In the genomic region with DNA sequence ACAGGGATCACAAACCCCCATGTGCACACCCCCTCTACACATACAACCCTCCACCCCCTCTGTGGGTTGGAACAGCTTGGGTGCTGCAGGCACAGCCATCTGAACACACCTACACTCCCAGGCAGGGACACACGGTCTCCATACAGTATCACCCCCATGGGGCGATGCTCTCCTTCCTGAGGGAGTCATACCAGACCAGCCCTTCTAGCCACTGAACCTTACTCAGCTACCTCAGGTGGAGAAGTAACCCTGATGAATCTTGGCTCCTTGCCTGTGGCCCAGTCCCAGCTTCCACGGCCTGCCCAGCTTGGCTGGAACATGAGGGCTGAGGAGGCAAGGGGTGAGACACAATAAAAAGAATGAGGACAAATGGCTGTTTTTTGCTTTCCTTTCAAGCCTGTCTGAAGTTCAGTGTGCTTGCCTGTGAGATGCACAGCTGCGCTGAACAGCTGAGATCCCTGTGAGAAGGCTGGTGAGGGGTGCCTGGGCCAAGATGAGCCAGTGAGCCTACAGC, we compare ENCODE assay signal across 10 mouse cellular contexts. TPM values are rescaled to one million over a fixed set of nuclear protein-coding genes. Genes with fewer than 3 reads are reported as not detected.
DNase-seq lines count a peak whose midpoint lies in the region; ATAC-seq and TF ChIP-seq lines count a peak whose summit lies in the region.
"Had no signal": no experiment of that assay in that cellular context is flagged by ENCODE, and none has a peak within 500 bp of the region (broad histone marks: within the 10 kb centered on the region; RNA-seq: fewer than 3 reads in every experiment).

No protein-coding gene starts in this region.

- DNase-seq in brain, embryonic 14.5 days (ENCODE audit: low read depth) = peak; percentile 19
- peak; percentile 74 to 79 for DNase-seq in cerebellum, postnatal 36 days
- peak; percentile 68 to 75 for DNase-seq in left cerebral cortex, postnatal 36 days (ENCODE audit: low spot score in 2 of 2)
- no peak for DNase-seq in lung, postnatal 0 days (ENCODE audit: low spot score)

- no peak for TF ChIP-seq EP300 in lung, postnatal 0 days (IDR thresholded peaks at IDR 0.05)

- no peak overlapping the region for H3K4me2 ChIP-seq in intestine, embryonic 16.5 days (ENCODE audit: low read depth, low read length)
- H3K4me2 ChIP-seq in intestine, embryonic 15.5 days (replicated peaks) = no peak overlapping the region
- H3K4me2 ChIP-seq in lung, postnatal 0 days (replicated peaks; ENCODE audit: low read depth, low read length) = no peak overlapping the region
- no peak overlapping the region for H3K4me2 ChIP-seq in heart, embryonic 11.5 days

- H3K9ac ChIP-seq in intestine, embryonic 16.5 days (ENCODE audit: low read depth, low read length) = peak overlapping the region; percentile 32; the same call in 1 of the 2 replicates
- H3K9ac ChIP-seq in intestine, embryonic 15.5 days = no peak overlapping the region
- H3K9ac ChIP-seq in lung, postnatal 0 days (replicated peaks; ENCODE audit: low read depth) = no peak overlapping the region
- no peak overlapping the region for H3K9ac ChIP-seq in heart, embryonic 11.5 days (ENCODE audit: low read depth, low read length)

- TF ChIP-seq POLR2A in brain, embryonic 14.5 days (IDR thresholded peaks at IDR 0.05; ENCODE audit: borderline replicate concordance, extremely low read depth, insufficient read depth, insufficient read length, poor library complexity, severe bottlenecking) = no peak

- peaks cover 28% of the 10 kb centered on the region for H3K4me1 ChIP-seq in intestine, embryonic 16.5 days (ENCODE audit: control insufficient read depth, insufficient read depth, low read length)
- H3K4me1 ChIP-seq in intestine, embryonic 15.5 days (replicated peaks) = peaks cover 23% of the 10 kb centered on the region
- H3K4me1 ChIP-seq in lung, postnatal 0 days (ENCODE audit: insufficient read depth, low read depth, low read length) = peaks cover 11% of the 10 kb centered on the region
- H3K4me1 ChIP-seq in heart, embryonic 11.5 days (ENCODE audit: control insufficient read depth, insufficient read depth, low read length) = peaks cover 6% of the 10 kb centered on the region

- no peak overlapping the region for H3K4me3 ChIP-seq in intestine, embryonic 16.5 days (ENCODE audit: low read length)
- H3K4me3 ChIP-seq in intestine, embryonic 15.5 days (replicated peaks) = no peak overlapping the region
- no peak overlapping the region for H3K4me3 ChIP-seq in lung, postnatal 0 days (ENCODE audit: low read depth, low read length)
- no peak overlapping the region for H3K4me3 ChIP-seq in heart, embryonic 11.5 days (ENCODE audit: low read depth, low read length)

- intact Hi-C loops in left cerebral cortex, postnatal 36 days (cut with DNase I) = loop anchor here (5.0 kb wide), 1 partner anchor 408 kb away; the partner anchor contains the start of gene Ube2g1

- peaks cover 3% of the 10 kb centered on the region; the same call in 1 of the 2 replicates for H3K27me3 ChIP-seq in intestine, embryonic 16.5 days (replicated peaks; ENCODE audit: control insufficient read depth, insufficient read depth, low read length)
- peaks cover 7% of the 10 kb centered on the region; the same call in 1 of the 2 replicates for H3K27me3 ChIP-seq in intestine, embryonic 15.5 days (replicated peaks)
- no peaks in the 10 kb centered on the region for H3K27me3 ChIP-seq in lung, postnatal 0 days (replicated peaks; ENCODE audit: insufficient read depth, low read length)
- H3K27me3 ChIP-seq in heart, embryonic 11.5 days (ENCODE audit: control insufficient read depth, insufficient read depth, low read length) = peaks cover 30% of the 10 kb centered on the region

- H3K27ac ChIP-seq in intestine, embryonic 16.5 days (ENCODE audit: low read length) = no peak overlapping the region
- no peak overlapping the region for H3K27ac ChIP-seq in intestine, embryonic 15.5 days
- H3K27ac ChIP-seq in lung, postnatal 0 days (ENCODE audit: low read length) = no peak overlapping the region
- no peak overlapping the region for H3K27ac ChIP-seq in heart, embryonic 11.5 days (ENCODE audit: low read depth, low read length)
- H3K27ac ChIP-seq: kidney, postnatal 0 days had no signal

- 80% methylated on average over 4 of the region's 4 CpGs for WGBS in intestine, embryonic 16.5 days
- WGBS in intestine, embryonic 15.5 days = 78% methylated on average over 4 of the region's 4 CpGs
- 72% methylated on average over 4 of the region's 4 CpGs for WGBS in lung, postnatal 0 days
- 80% methylated on average over 4 of the region's 4 CpGs for WGBS in heart, embryonic 11.5 days (ENCODE audit: insufficient replicate concordance)

- no peaks in the 10 kb centered on the region for H3K9me3 ChIP-seq in intestine, embryonic 16.5 days (ENCODE audit: control insufficient read depth, low read length)
- H3K9me3 ChIP-seq in intestine, embryonic 15.5 days = no peaks in the 10 kb centered on the region
- H3K9me3 ChIP-seq in lung, postnatal 0 days (ENCODE audit: low read length) = no peaks in the 10 kb centered on the region
- H3K9me3 ChIP-seq in heart, embryonic 11.5 days (replicated peaks; ENCODE audit: control insufficient read depth, low read length) = no peaks in the 10 kb centered on the region
- H3K9me3 ChIP-seq: G1E had no signal

- ATAC-seq in intestine, embryonic 16.5 days = no peak
- ATAC-seq in intestine, embryonic 15.5 days = no peak
- ATAC-seq in CD4-positive, CD25-positive, alpha-beta regulatory T cell, adult 4 months = no peak
- no peak for ATAC-seq in lung, postnatal 0 days
- ATAC-seq in heart, embryonic 11.5 days (replicated peaks; ENCODE audit: insufficient number of reproducible peaks, low FRiP score, low TSS enrichment) = no peak

- no peak for TF ChIP-seq CTCF in brain, embryonic 14.5 days (IDR thresholded peaks at IDR 0.05; ENCODE audit: borderline replicate concordance, extremely low read depth, insufficient read depth, insufficient read length)
- TF ChIP-seq CTCF in lung, postnatal 0 days (IDR thresholded peaks at IDR 0.05) = no peak

- no peaks in the 10 kb centered on the region for H3K36me3 ChIP-seq in intestine, embryonic 16.5 days (ENCODE audit: control insufficient read depth, insufficient read depth, low read length)
- H3K36me3 ChIP-seq in intestine, embryonic 15.5 days = no peaks in the 10 kb centered on the region
- no peaks in the 10 kb centered on the region for H3K36me3 ChIP-seq in lung, postnatal 0 days (ENCODE audit: insufficient read depth, low read length)
- H3K36me3 ChIP-seq in heart, embryonic 11.5 days (ENCODE audit: control insufficient read depth, insufficient read depth, low read length) = no peaks in the 10 kb centered on the region

RNA-seq across cellular contexts. Expression of gene Camkk1, which starts 3.9 kb away (rescaled TPM):
- polyA plus RNA-seq in intestine, embryonic 16.5 days (2015; fragmentation: Nextera tagmentation; extraction: Ambion mirVana) = 8.1 and 8.9 TPM in 2 replicates
- polyA plus RNA-seq in intestine, embryonic 15.5 days (2015; fragmentation: Nextera tagmentation; extraction: Ambion mirVana) = 8.5 and 8.6 TPM in 2 replicates
- 18.7 and 20.9 TPM in 2 replicates for polyA plus RNA-seq in brain, embryonic 14.5 days (2012; rRNA removed)
- total RNA-seq in left cerebral cortex, postnatal 36 days (2021) = 100 to 1,000 TPM; 102 to 106 TPM
- polyA plus RNA-seq in CD4-positive, CD25-positive, alpha-beta regulatory T cell, adult 4 months (2017; shearing (Covaris generic)) = 1 to 10 TPM; 2.3 to 5.8 TPM
- polyA plus RNA-seq in lung, postnatal 0 days (2015; fragmentation: Nextera tagmentation; extraction: Ambion mirVana) = 5.4 and 6.1 TPM in 2 replicates
- 1.3 and 1.5 TPM in 2 replicates for polyA plus RNA-seq in heart, embryonic 11.5 days (2014; fragmentation: Nextera tagmentation; extraction: Ambion mirVana)

RNA-seq across cellular contexts. Expression of gene P2rx1, which starts 16.0 kb away (rescaled TPM):
- polyA plus RNA-seq in intestine, embryonic 16.5 days (2015; fragmentation: Nextera tagmentation; extraction: Ambion mirVana) = 15.7 and 16.5 TPM in 2 replicates
- 14.3 and 27.7 TPM in 2 replicates for polyA plus RNA-seq in intestine, embryonic 15.5 days (2015; fragmentation: Nextera tagmentation; extraction: Ambion mirVana)
- polyA plus RNA-seq in brain, embryonic 14.5 days (2012; rRNA removed) = 0.35 and 0.49 TPM in 2 replicates
- under 1 TPM; 0.36 to 0.62 TPM for total RNA-seq in left cerebral cortex, postnatal 36 days (2021)
- under 1 TPM in 1 of 2 experiments, not detected in 1; 0.39 TPM for polyA plus RNA-seq in CD4-positive, CD25-positive, alpha-beta regulatory T cell, adult 4 months (2017; shearing (Covaris generic))
- 1.9 and 2.1 TPM in 2 replicates for polyA plus RNA-seq in lung, postnatal 0 days (2015; fragmentation: Nextera tagmentation; extraction: Ambion mirVana)
- polyA plus RNA-seq in heart, embryonic 11.5 days (2014; fragmentation: Nextera tagmentation; extraction: Ambion mirVana) = 2.9 and 4.0 TPM in 2 replicates

RNA-seq across cellular contexts. Expression of gene Ncbp3, which starts 32.7 kb away (rescaled TPM):
- polyA plus RNA-seq in intestine, embryonic 16.5 days (2015; fragmentation: Nextera tagmentation; extraction: Ambion mirVana) = 7.7 and 8.3 TPM in 2 replicates
- polyA plus RNA-seq in intestine, embryonic 15.5 days (2015; fragmentation: Nextera tagmentation; extraction: Ambion mirVana) = 9.3 and 9.7 TPM in 2 replicates
- 5.5 and 8.3 TPM in 2 replicates for polyA plus RNA-seq in brain, embryonic 14.5 days (2012; rRNA removed)
- total RNA-seq in left cerebral cortex, postnatal 36 days (2021) = 10 to 100 TPM in 1 of 2 experiments, 1 to 10 TPM in 1; 7.5 to 10.6 TPM
- 10 to 100 TPM; 17.1 to 21.5 TPM for polyA plus RNA-seq in CD4-positive, CD25-positive, alpha-beta regulatory T cell, adult 4 months (2017; shearing (Covaris generic))
- polyA plus RNA-seq in lung, postnatal 0 days (2015; fragmentation: Nextera tagmentation; extraction: Ambion mirVana) = 5.3 and 6.5 TPM in 2 replicates
- polyA plus RNA-seq in heart, embryonic 11.5 days (2014; fragmentation: Nextera tagmentation; extraction: Ambion mirVana) = 9.6 and 10.3 TPM in 2 replicates

RNA-seq across cellular contexts. Expression of gene Atp2a3, which starts 53.9 kb away (rescaled TPM):
- 28.1 and 28.8 TPM in 2 replicates for polyA plus RNA-seq in intestine, embryonic 16.5 days (2015; fragmentation: Nextera tagmentation; extraction: Ambion mirVana)
- 23.5 and 25.5 TPM in 2 replicates for polyA plus RNA-seq in intestine, embryonic 15.5 days (2015; fragmentation: Nextera tagmentation; extraction: Ambion mirVana)
- 1.0 and 1.4 TPM in 2 replicates for polyA plus RNA-seq in brain, embryonic 14.5 days (2012; rRNA removed)
- 1 to 10 TPM; 5.9 to 6.0 TPM for total RNA-seq in left cerebral cortex, postnatal 36 days (2021)
- 10 to 100 TPM; 57.5 to 89.4 TPM for polyA plus RNA-seq in CD4-positive, CD25-positive, alpha-beta regulatory T cell, adult 4 months (2017; shearing (Covaris generic))
- 30.7 and 33.1 TPM in 2 replicates for polyA plus RNA-seq in lung, postnatal 0 days (2015; fragmentation: Nextera tagmentation; extraction: Ambion mirVana)
- polyA plus RNA-seq in heart, embryonic 11.5 days (2014; fragmentation: Nextera tagmentation; extraction: Ambion mirVana) = 2.1 and 2.9 TPM in 2 replicates
